Mouse (Mus musculus) liver, embryonic 12.5 days (tissue): Measurements from ENCODE around the gene Nsmce1. TPM values are rescaled to one million over a fixed set of nuclear protein-coding genes. Genes with fewer than 3 reads are reported as not detected.
A peak's percentile ranks its signal among the peaks of the same experiment; 100 is the strongest.
"Not testable (repeated sequence)": the region's sequence is repeated elsewhere in the genome, so short reads cannot be mapped to it uniquely, and the experiment has no call there.

Experiments used
- ATAC-seq: fragments of 200-750 bp; cut with Nextera tagmentation; 2 replicates; pipeline ENCODE4 v1.8.0; 2017; ENCODE audit warnings: moderate number of reproducible peaks, mild to moderate bottlenecking, moderate library complexity
- H3K27ac ChIP-seq: fragments of 300-500 bp; sonication (generic); 2 replicates; pipeline ENCODE4 v1.5.1; 2016; ENCODE audit warnings: mild to moderate bottlenecking
- H3K27me3 ChIP-seq: fragments of 300-500 bp; sonication (generic); replicated peaks from 2 replicates; pipeline ENCODE4 v1.6.1; 2016; ENCODE audit warnings: mild to moderate bottlenecking, moderate library complexity
- H3K36me3 ChIP-seq: fragments of 300-500 bp; sonication (generic); 2 replicates; pipeline ENCODE4 v1.6.1; 2016; ENCODE audit warnings: mild to moderate bottlenecking, moderate library complexity
- H3K4me1 ChIP-seq: fragments of 300-500 bp; sonication (generic); 2 replicates; pipeline ENCODE4 v1.6.1; 2016
- H3K4me2 ChIP-seq: fragments of 300-500 bp; sonication (generic); 2 replicates; pipeline ENCODE4 v1.6.1; 2016; ENCODE audit warnings: mild to moderate bottlenecking, moderate library complexity
- H3K4me3 ChIP-seq: fragments of 300-500 bp; sonication (generic); 2 replicates; pipeline ENCODE4 v1.5.1; 2016; ENCODE audit warnings: mild to moderate bottlenecking, moderate library complexity
- H3K9ac ChIP-seq: fragments of 300-500 bp; sonication (generic); 2 replicates; pipeline ENCODE4 v1.6.1; 2016; ENCODE audit warnings: mild to moderate bottlenecking, moderate library complexity
- H3K9me3 ChIP-seq: fragments of 300-500 bp; sonication (generic); replicated peaks from 2 replicates; pipeline ENCODE4 v1.6.1; 2016; ENCODE audit warnings: mild to moderate bottlenecking, moderate library complexity
- WGBS: fragments of 180-500 bp; shearing (Covaris S2); methylation state at CpG from one replicate; pipeline ENCODE4 v1.1.7; 2016; ENCODE audit not compliant: insufficient replicate concordance; 5-methylcytosine and 5-hydroxymethylcytosine counted together
- polyA plus RNA-seq: library from polyadenylated mRNA; unstranded; fragments of >200 nt; fragmentation: Nextera tagmentation; extraction: Ambion mirVana; gene quantifications from 2 replicates; pipeline ENCODE4 v1.2.1, GENCODE M21; 2016

Gene Nsmce1
- polyA plus RNA-seq, 1 experiment from 2014 or later, result 97.0 TPM

DNA sequence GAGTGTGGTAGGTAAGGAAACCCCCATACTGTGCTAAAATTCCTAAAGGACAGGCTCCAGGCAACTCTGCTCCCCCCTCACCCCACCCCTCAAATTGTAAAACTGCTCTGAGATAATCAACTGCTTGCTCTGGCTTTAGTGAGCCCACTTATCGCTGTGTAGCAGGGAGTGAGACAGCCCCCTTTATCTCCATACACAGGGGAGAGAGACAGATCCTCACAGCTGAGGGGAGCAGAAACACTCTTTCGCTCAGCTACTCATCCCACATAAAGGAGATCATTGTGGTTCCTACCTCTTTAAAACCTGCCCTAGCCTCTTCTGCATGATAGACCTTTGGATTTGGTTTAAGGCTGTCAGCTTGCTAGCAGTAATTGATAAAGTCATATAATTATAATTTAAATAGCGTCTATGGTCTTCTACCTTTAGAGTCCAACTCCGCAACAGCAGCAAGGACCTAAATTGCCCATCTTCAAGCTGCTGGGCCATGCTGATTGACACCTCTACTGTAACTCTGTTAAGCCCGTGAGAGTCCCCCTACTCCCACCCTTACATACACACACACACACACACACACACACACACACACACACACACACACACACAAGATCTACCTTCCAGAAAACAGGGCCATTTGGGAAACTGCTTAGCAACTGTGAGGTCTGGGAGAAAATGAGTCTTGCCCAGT lies 62.4 kb downstream of the Nsmce1 start:
- not testable (repeated sequence) for H3K9me3 ChIP-seq, H3K36me3 ChIP-seq, H3K27me3 ChIP-seq
- 26% methylated on average over 5 of the region's 5 CpGs for WGBS
- Histone ChIP-seq H3K9ac (peak overlapping the region; percentile 60), H3K4me2 (peak overlapping the region; percentile 64), H3K27ac (peak overlapping the region; percentile 94), H3K4me1 (peaks cover 55% of the 10 kb centered on the region), H3K4me3 (peak overlapping the region; percentile 6; the same call in 1 of the 2 replicates)
- peak; percentile 98 for ATAC-seq

GRCm38 (mm10) chr7:125428381-125428780 lies 63.0 kb downstream of the Nsmce1 start:
- Histone ChIP-seq H3K9me3 (0 out of 2 replicates have a peak, but pooled peaks cover 5% of the 10 kb centered on the region), H3K36me3 (no peaks in the 10 kb centered on the region), H3K4me3 (peak overlapping the region; percentile 6; the same call in 1 of the 2 replicates), H3K27me3 (no peaks in the 10 kb centered on the region), H3K27ac (peak overlapping the region; percentile 94), H3K4me2 (peak overlapping the region; percentile 64), H3K9ac (peak overlapping the region; percentile 58), H3K4me1 (peaks cover 58% of the 10 kb centered on the region)
- ATAC-seq, result peak; percentile 75
- 34% methylated on average over 7 of the region's 7 CpGs for WGBS

- Histone ChIP-seq H3K9ac (peak overlapping the region; percentile 58), H3K4me1 (peaks cover 66% of the 10 kb centered on the region)
Observed at GRCm38 (mm10) chr7:125427492-125428090, 63.8 kb downstream of the Nsmce1 start.

DNA sequence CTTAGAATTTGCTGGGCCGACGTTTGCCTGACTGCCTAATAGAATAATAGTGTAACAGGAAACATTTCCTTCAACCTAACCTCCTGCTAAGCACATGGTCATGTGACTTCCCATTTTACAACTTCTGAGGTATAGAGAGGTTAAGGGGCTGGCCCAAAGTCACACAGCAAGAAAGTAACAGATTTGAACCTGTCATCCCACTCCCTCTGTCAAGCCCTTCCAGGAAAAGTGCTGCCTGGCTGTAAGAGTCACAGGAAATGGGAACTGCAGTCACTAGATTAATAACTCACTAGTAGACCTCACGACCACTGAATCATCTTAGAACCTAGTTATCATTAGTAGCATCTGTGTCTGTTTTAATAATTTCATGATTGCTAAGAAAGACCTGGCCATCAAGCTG lies 68.3 kb downstream of the Nsmce1 start:
- H3K4me2 ChIP-seq, result no peak overlapping the region

More at GRCm38 (mm10) chr7:125427492-125428090, 63.8 kb downstream of the Nsmce1 start:
- Histone ChIP-seq H3K27me3 (no peaks in the 10 kb centered on the region), H3K27ac (peak overlapping the region; percentile 94), H3K9me3 (0 out of 2 replicates have a peak, but pooled peaks cover 5% of the 10 kb centered on the region), H3K4me3 (no peak overlapping the region), H3K36me3 (no peaks in the 10 kb centered on the region), H3K4me2 (peak overlapping the region; percentile 64)
- WGBS, result 81% methylated on average over 12 of the region's 12 CpGs
- no peak for ATAC-seq

GRCm38 (mm10) chr7:125421911-125422310 lies 69.5 kb downstream of the Nsmce1 start:
- Histone ChIP-seq H3K9ac (no peak overlapping the region), H3K27ac (no peak overlapping the region), H3K4me2 (no peak overlapping the region), H3K36me3 (no peaks in the 10 kb centered on the region), H3K4me1 (peaks cover 55% of the 10 kb centered on the region), H3K27me3 (peaks cover 10% of the 10 kb centered on the region; the same call in 1 of the 2 replicates), H3K9me3 (no peaks in the 10 kb centered on the region), H3K4me3 (no peak overlapping the region)
- WGBS, result 41% methylated on average over 2 of the region's 2 CpGs
- ATAC-seq, result no peak

More for the DNA sequence above, 68.3 kb downstream of the Nsmce1 start:
- no peak overlapping the region for H3K9ac ChIP-seq
- WGBS, result 36% methylated on average over 3 of the region's 3 CpGs
- no peaks in the 10 kb centered on the region for H3K9me3 ChIP-seq
- no peak overlapping the region for H3K4me3 ChIP-seq
- no peak overlapping the region for H3K27ac ChIP-seq
- H3K36me3 ChIP-seq, result no peaks in the 10 kb centered on the region
- peak; percentile 42 for ATAC-seq
- peaks cover 67% of the 10 kb centered on the region for H3K4me1 ChIP-seq
- peaks cover 3% of the 10 kb centered on the region; the same call in 1 of the 2 replicates for H3K27me3 ChIP-seq

DNA sequence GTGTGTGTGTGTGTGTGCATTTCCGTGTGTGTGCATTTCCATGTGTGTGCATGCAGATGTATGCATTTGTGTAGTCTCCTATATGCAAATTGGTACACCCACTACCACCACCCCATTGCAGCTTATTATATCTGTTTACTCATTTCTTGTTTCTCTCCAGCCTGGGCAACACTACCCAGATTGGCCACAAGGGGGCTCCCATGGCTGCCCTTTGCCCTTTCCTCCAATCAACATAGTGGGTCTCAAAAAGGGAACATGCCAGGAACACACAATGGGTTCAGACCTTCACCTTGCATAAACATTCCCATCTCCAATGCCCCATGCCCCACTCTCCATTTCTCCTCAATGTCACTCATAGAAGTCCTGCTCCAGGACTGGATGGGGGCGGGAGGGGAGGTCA lies 71.2 kb downstream of the Nsmce1 start:
- Histone ChIP-seq H3K27me3 (peaks cover 10% of the 10 kb centered on the region; the same call in 1 of the 2 replicates), H3K9me3 (no peaks in the 10 kb centered on the region), H3K4me1 (peaks cover 45% of the 10 kb centered on the region), H3K4me3 (no peak overlapping the region), H3K9ac (no peak overlapping the region), H3K4me2 (no peak overlapping the region), H3K27ac (no peak overlapping the region), H3K36me3 (no peaks in the 10 kb centered on the region)
- WGBS, result 57% methylated on average over 2 of the region's 2 CpGs
- no peak for ATAC-seq

- no peak overlapping the region for H3K9ac ChIP-seq
- H3K4me2 ChIP-seq, result 0 out of 2 replicates have a peak overlapping the region, but pooled peaks have one; percentile 10
- H3K27ac ChIP-seq, result no peak overlapping the region
- no peaks in the 10 kb centered on the region for H3K9me3 ChIP-seq
- no peaks in the 10 kb centered on the region for H3K36me3 ChIP-seq
- H3K4me3 ChIP-seq, result no peak overlapping the region
- 33% methylated on average over 3 of the region's 3 CpGs for WGBS
- peak; percentile 80 for ATAC-seq
- peaks cover 15% of the 10 kb centered on the region for H3K27me3 ChIP-seq
- H3K4me1 ChIP-seq, result peaks cover 35% of the 10 kb centered on the region
Observed at GRCm38 (mm10) chr7:125418413-125418812, 73.0 kb downstream of the Nsmce1 start.

Other genes with a start within 250 kb of the Nsmce1 start
- 11.1 and 11.7 TPM in 2 replicates for gene Kdm8, start 46.9 kb downstream of the Nsmce1 start, polyA plus RNA-seq
- gene Il4ra, start 60.5 kb upstream of the Nsmce1 start, polyA plus RNA-seq, result 4.1 and 5.2 TPM in 2 replicates
- 1.1 and 1.4 TPM in 2 replicates for gene Il21r, start 111.8 kb upstream of the Nsmce1 start, polyA plus RNA-seq
- 16.5 and 17.8 TPM in 2 replicates for gene Gtf3c1, start 216.2 kb upstream of the Nsmce1 start, polyA plus RNA-seq
- gene D430042O09Rik, start 216.3 kb upstream of the Nsmce1 start, polyA plus RNA-seq, result 3.4 and 3.5 TPM in 2 replicates